Mouse (Mus musculus) lung, embryonic 16.5 days (tissue): ENCODE measurements around the gene Reck. TPM values are rescaled to one million over a fixed set of nuclear protein-coding genes. Genes with fewer than 3 reads are reported as not detected.

ENCODE experiments used
- ATAC-seq: fragments of 200-750 bp; cut with Nextera tagmentation; 2 replicates; pipeline ENCODE4 v1.8.0; 2017; ENCODE audit warnings: low read depth, mild to moderate bottlenecking, moderate library complexity
- H3K27ac ChIP-seq: fragments of 300-500 bp; sonication (generic); 2 replicates; pipeline ENCODE4 v1.5.1; 2014; ENCODE audit warnings: mild to moderate bottlenecking, control low read depth, low read length
- H3K27me3 ChIP-seq: fragments of 300-500 bp; sonication (generic); 2 replicates; pipeline ENCODE4 v1.6.1; 2014; ENCODE audit warnings: low read depth, low read length, mixed read lengths; ENCODE audit not compliant: control insufficient read depth, insufficient read depth
- H3K36me3 ChIP-seq: fragments of 300-500 bp; sonication (generic); 2 replicates; pipeline ENCODE4 v1.6.1; 2014; ENCODE audit warnings: low read length; ENCODE audit not compliant: control insufficient read depth, insufficient read depth
- H3K4me1 ChIP-seq: fragments of 300-500 bp; sonication (generic); replicated peaks from 2 replicates; pipeline ENCODE4 v1.6.1; 2014; ENCODE audit warnings: low read length, mixed read lengths; ENCODE audit not compliant: control insufficient read depth, insufficient read depth
- H3K4me2 ChIP-seq: fragments of 300-500 bp; sonication (generic); 2 replicates; pipeline ENCODE4 v1.6.1; 2014; ENCODE audit warnings: low read depth, low read length, control low read depth
- H3K4me3 ChIP-seq: fragments of 300-500 bp; sonication (generic); 2 replicates; pipeline ENCODE4 v1.5.1; 2014; ENCODE audit warnings: mild to moderate bottlenecking, low read length, control low read depth
- H3K9ac ChIP-seq: fragments of 300-500 bp; sonication (generic); 2 replicates; pipeline ENCODE4 v1.6.1; 2014; ENCODE audit warnings: low read length, control low read depth
- H3K9me3 ChIP-seq: fragments of 300-500 bp; sonication (generic); 2 replicates; pipeline ENCODE4 v1.6.1; 2016; ENCODE audit warnings: low read length; ENCODE audit not compliant: control insufficient read depth
- WGBS: fragments of 180-500 bp; shearing (Covaris S2); extraction: QIAGEN DNeasy Blood & Tissue Kit; methylation state at CpG from one replicate; pipeline ENCODE4 v1.1.7; 2014; 5-methylcytosine and 5-hydroxymethylcytosine counted together
- polyA plus RNA-seq: library from polyadenylated mRNA; unstranded; fragments of >200 nt; fragmentation: Nextera tagmentation; extraction: Ambion mirVana; gene quantifications from 2 replicates; pipeline ENCODE4 v1.2.1, GENCODE M21; 2015

Reck gene
- polyA plus RNA-seq, 1 experiment from 2014 or later = 24.1 TPM

GRCm38 (mm10) chr4:43927826-43928225 lies 52.5 kb downstream of the Reck start:
- H3K4me2 ChIP-seq = no peak overlapping the region
- WGBS = 88% methylated on average over 3 of the region's 3 CpGs
- H3K4me1 ChIP-seq = no peaks in the 10 kb centered on the region
- H3K4me3 ChIP-seq = no peak overlapping the region
- H3K9me3 ChIP-seq = no peaks in the 10 kb centered on the region
- peaks cover 18% of the 10 kb centered on the region for H3K36me3 ChIP-seq
- ATAC-seq = no peak
- no peak overlapping the region for H3K9ac ChIP-seq
- H3K27me3 ChIP-seq = no peaks in the 10 kb centered on the region
- H3K27ac ChIP-seq = no peak overlapping the region

GRCm38 (mm10) chr4:43931877-43932276 lies 56.5 kb downstream of the Reck start:
- no peak for ATAC-seq
- Histone ChIP-seq H3K27me3 (no peaks in the 10 kb centered on the region), H3K4me3 (no peak overlapping the region), H3K9me3 (no peaks in the 10 kb centered on the region), H3K27ac (no peak overlapping the region), H3K36me3 (peaks cover 18% of the 10 kb centered on the region), H3K4me2 (no peak overlapping the region), H3K4me1 (no peaks in the 10 kb centered on the region), H3K9ac (no peak overlapping the region)
- 74% methylated on average over 4 of the region's 4 CpGs for WGBS

DNA sequence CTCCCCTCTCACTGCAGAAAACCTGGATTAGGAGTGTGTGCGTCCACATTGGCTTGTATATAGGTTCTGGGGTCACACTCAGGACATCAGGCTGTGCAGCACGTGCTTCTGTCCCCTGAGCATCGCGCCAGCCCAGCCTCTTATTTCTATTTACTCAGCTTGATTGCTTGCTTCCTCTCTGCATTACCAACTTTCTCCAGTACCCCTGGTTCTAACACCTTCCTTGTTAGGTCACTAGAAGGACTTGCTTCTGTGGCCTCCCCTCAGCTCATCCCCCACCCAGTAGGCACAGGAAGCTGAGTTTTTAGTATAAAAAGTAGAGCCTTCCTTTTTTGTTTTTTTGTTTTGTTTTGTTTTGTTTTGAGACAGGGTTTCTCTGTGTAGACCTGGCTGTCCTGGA lies 60.9 kb downstream of the Reck start:
- no peak for ATAC-seq
- 59% methylated on average over 4 of the region's 4 CpGs for WGBS

GRCm38 (mm10) chr4:43936749-43937674 lies 61.7 kb downstream of the Reck start:
- H3K27me3 ChIP-seq = no peaks in the 10 kb centered on the region
- H3K4me2 ChIP-seq = no peak overlapping the region
- H3K4me1 ChIP-seq = no peaks in the 10 kb centered on the region
- H3K4me3 ChIP-seq = no peak overlapping the region
- no peaks in the 10 kb centered on the region for H3K9me3 ChIP-seq
- ATAC-seq = no peak
- WGBS = 63% methylated on average over 14 of the region's 14 CpGs
- H3K27ac ChIP-seq = no peak overlapping the region
- peaks cover 7% of the 10 kb centered on the region; the same call in 1 of the 2 replicates for H3K36me3 ChIP-seq
- no peak overlapping the region for H3K9ac ChIP-seq

More for the DNA sequence above, 60.9 kb downstream of the Reck start:
- Histone ChIP-seq H3K4me3 (no peak overlapping the region), H3K9ac (no peak overlapping the region), H3K27ac (no peak overlapping the region), H3K4me1 (no peaks in the 10 kb centered on the region), H3K9me3 (no peaks in the 10 kb centered on the region), H3K4me2 (no peak overlapping the region), H3K27me3 (no peaks in the 10 kb centered on the region), H3K36me3 (peaks cover 6% of the 10 kb centered on the region)

DNA sequence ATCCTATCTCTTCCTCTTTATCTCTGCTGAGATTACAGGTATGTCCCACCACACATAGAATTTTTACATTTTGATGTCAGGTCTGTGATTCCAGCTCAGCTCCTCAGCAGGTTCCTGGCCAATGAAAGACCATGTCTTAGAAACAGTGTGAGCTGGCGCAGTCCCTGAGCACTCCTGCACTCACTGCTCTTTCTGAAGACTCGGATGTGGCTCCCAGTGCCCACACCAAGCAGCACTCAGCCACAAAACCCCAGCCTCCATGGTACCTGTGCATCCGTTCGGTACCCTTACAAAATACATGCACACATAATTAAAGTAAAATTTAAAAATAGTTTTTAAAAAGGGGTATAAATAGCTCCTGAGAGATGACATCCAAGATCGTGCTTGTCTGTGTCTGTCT lies 66.0 kb downstream of the Reck start:
- no peak overlapping the region for H3K9ac ChIP-seq
- H3K4me3 ChIP-seq = no peak overlapping the region
- 90% methylated on average over 5 of the region's 5 CpGs for WGBS
- no peaks in the 10 kb centered on the region for H3K9me3 ChIP-seq
- H3K4me1 ChIP-seq = no peaks in the 10 kb centered on the region
- no peak overlapping the region for H3K4me2 ChIP-seq
- no peak for ATAC-seq
- H3K27ac ChIP-seq = no peak overlapping the region
- peaks cover 11% of the 10 kb centered on the region; the same call in 1 of the 2 replicates for H3K36me3 ChIP-seq
- no peaks in the 10 kb centered on the region for H3K27me3 ChIP-seq

GRCm38 (mm10) chr4:43942421-43942820 lies 67.1 kb downstream of the Reck start:
- Histone ChIP-seq H3K4me3 (no peak overlapping the region), H3K4me1 (no peaks in the 10 kb centered on the region), H3K36me3 (peaks cover 11% of the 10 kb centered on the region; the same call in 1 of the 2 replicates), H3K9me3 (no peaks in the 10 kb centered on the region), H3K4me2 (no peak overlapping the region), H3K27ac (no peak overlapping the region), H3K27me3 (no peaks in the 10 kb centered on the region), H3K9ac (no peak overlapping the region)
- WGBS = 86% methylated on average over 8 of the region's 8 CpGs
- no peak for ATAC-seq

DNA sequence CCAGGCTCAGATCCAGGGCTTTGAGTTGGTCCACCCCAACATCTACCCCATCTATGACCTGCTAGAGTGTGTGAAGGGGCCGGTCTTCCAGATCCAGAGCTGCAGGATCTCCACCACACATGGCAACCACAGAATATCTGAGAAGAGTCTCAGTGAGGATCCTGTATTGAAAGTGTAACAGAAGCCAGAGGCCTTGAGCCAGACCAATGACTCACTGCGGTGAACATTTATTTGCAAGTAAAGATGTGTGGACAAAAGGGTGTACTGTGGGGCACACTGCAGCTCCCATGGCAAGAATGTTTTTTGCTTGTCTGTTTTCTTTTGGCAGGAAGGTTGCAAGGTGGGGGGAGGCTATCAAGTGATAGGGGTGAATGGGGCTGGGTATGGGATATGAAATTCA lies 72.2 kb downstream of the Reck start:
- no peak for ATAC-seq
- WGBS = 96% methylated on average over 2 of the region's 2 CpGs

DNA sequence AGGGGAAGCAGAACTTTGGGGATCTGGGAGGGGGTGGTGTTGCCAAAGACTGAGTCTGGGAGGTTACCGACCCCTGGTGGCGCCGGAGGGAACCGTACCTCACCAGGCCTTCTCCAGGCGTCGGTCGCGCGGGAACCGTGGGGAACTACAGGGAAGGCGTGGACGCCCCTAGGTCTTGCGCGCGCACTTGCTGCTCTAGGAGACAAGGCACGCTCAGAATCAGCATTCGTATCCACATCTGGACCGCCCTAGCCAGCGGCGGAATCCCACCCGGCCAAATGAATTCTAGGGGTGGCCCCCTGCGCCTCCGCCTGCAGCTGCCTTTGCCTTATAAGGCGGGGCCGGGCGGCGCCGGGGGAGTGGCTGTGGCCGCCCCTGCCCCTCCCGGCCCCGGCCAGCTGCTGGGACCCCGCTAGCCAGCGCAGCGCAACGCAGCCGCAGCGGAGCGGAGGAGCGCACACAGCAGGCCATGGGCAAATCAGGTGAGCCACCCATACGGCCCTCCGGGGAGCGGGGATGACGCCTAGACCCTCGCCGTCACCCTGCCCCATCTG lies 82.0 kb downstream of the Reck start, which contains the start of gene Glipr2:
Glipr2 (plus strand) TSS at position 110 of the 554 bp plus-strand sequence.
- WGBS = under 1% methylated on average over 45 of the region's 45 CpGs
- peak; percentile 96 for ATAC-seq
- peak within 1 kb of the TSS; percentile 98 for H3K4me2 ChIP-seq

More for the DNA sequence above, 72.2 kb downstream of the Reck start:
- H3K36me3 ChIP-seq = 0 out of 2 replicates have a peak, but pooled peaks cover 3% of the 10 kb centered on the region
- H3K27me3 ChIP-seq = no peaks in the 10 kb centered on the region
- H3K4me3 ChIP-seq = no peak overlapping the region
- H3K9ac ChIP-seq = no peak overlapping the region
- H3K4me2 ChIP-seq = no peak overlapping the region
- H3K4me1 ChIP-seq = no peaks in the 10 kb centered on the region
- H3K9me3 ChIP-seq = no peaks in the 10 kb centered on the region
- no peak overlapping the region for H3K27ac ChIP-seq

GRCm38 (mm10) chr4:43957846-43958461 lies 82.6 kb downstream of the Reck start:
- WGBS = under 1% methylated on average over 26 of the region's 26 CpGs
- Histone ChIP-seq H3K9me3 (no peaks in the 10 kb centered on the region), H3K4me1 (peaks cover 10% of the 10 kb centered on the region), H3K4me3 (peak overlapping the region; percentile 71), H3K9ac (peak overlapping the region; percentile 72), H3K4me2 (peak overlapping the region; percentile 98), H3K27me3 (no peaks in the 10 kb centered on the region), H3K36me3 (no peaks in the 10 kb centered on the region), H3K27ac (peak overlapping the region; percentile 80)
- peak; percentile 77 for ATAC-seq

More for the DNA sequence above, 82.0 kb downstream of the Reck start, which contains the start of gene Glipr2:
- Histone ChIP-seq H3K36me3 (no peaks in the 10 kb centered on the region), H3K27me3 (no peaks in the 10 kb centered on the region), H3K4me1 (peaks cover 10% of the 10 kb centered on the region), H3K4me3 (peak within 1 kb of the TSS; percentile 71), H3K9ac (peak within 1 kb of the TSS; percentile 72), H3K27ac (peak within 1 kb of the TSS; percentile 80), H3K9me3 (no peaks in the 10 kb centered on the region)
